Mouse (Mus musculus) embryonic fibroblast, embryonic 13.5 days (primary cell): ENCODE data around the gene Baz2b.
"Not testable (repeated sequence)": the region's sequence is repeated elsewhere in the genome, so short reads cannot be mapped to it uniquely, and the experiment has no call there.

Experiments
- CTCF ChIP-seq: IDR thresholded peaks from 2 replicates; pipeline ENCODE4 v1.5.1; 2011; ENCODE audit warnings: mild to moderate bottlenecking, control low read depth, low read length, moderate library complexity, borderline replicate concordance; ENCODE audit not compliant: insufficient read depth
- POLR2A ChIP-seq: IDR thresholded peaks from 2 replicates; pipeline ENCODE4 v1.6.1; 2011; ENCODE audit warnings: low read depth, mild to moderate bottlenecking, control low read depth, low read length, moderate library complexity

DNA sequence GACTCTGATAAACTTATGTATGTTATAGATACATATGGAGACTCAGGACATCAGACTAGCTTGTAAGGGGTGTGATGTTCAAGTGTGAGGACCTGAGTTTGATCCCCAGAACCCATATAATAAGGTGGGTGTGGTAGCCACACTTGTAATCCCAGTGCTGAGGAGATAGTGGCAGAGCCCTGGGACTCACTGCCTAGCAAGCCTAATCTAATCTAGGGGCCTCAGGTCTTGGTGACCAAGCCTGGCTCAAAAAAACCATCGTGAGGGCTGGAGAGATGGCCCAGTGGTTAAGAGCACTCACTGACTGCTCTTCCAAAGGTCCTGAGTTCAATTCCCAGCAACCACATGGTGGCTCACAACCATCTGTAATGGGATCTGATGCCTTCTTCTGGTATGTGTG lies 135.8 kb downstream of the Baz2b start:
- not testable (repeated sequence) for TF ChIP-seq CTCF, POLR2A
